Mouse (Mus musculus): Measurements from ENCODE around the gene Mipol1. TPM values are rescaled to one million over a fixed set of nuclear protein-coding genes. Genes with fewer than 3 reads are reported as not detected.

Gene Mipol1
- total RNA-seq, 2 experiments from 2014 or later: 4.9 to 5.0 TPM

DNA sequence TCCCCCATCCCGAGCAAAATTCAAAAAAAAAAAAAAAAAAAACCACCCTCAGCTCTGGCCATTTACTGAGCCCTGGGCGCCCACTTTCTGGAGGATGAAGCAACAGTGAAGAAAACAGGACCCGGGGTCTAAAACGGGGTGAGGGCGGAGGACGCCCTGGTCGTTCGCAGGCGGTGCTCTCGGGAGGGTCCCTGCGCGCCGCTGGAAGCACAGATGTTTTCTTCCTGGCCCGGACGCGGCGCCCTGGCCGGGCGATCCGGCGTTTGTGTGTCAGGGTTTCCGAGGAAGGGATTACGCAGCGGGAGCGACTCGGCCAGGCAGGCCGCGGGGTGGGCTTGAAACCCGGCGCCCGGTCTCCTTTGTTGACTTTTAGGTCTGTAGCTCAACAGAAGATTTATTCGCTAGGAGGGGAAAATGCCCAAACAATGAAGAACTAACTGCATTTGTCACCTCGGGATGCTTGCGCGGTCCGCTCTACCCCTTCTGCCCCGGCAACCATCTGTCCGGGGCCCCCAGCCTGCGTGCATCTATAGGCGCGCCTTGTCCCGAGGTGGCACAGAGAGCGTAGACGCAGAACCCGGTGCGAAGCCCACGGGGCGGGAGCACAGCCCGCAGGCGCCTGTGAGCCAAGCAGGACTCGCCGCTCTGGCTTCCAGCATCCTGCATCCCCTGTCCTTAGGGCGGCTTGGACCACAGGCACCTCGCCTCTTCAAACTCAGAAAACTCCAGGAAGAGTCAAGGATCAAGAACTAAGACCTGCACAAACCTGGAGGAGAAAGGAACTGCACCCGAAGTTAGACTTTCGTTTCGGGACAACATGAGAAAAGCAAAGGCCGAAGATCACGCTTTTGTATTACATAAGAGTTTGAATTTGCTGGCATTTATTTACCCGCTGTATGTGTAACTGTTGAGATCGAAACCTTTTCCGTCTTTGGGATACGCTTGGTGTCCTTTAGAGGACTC lies 308.6 kb downstream of the Mipol1 start:
- intact Hi-C loops (cut with DNase I): loop anchor here (5.0 kb wide), 4 partner anchors 257 to 1002 kb away; partner anchors contain the start of genes Nkx2-1 and Nkx2-9

DNA sequence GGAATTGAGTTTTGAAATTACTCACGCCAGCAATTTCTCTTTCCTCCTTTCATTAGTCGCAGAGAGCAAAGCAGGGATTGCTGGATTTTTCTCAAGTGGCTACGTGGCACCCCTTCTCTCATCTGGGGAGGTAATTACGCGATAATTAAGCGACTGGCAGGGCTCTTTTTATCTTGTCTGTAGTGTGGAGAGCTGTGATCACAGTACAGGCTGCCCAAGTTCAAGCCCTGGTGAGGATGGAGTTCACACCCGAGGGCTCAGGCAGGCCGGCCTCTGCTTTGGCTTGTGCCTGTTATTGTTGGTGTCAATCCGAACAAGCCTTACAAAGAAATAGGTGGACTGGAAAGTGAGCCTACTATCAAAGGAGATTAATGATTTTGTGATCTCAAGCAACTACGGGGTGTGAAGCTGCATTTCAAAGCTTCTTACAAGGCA lies 309.3 kb downstream of the Mipol1 start:
- DNase-seq (ENCODE audit: extremely low spot score in 1 of 2, low spot score in 2 of 2): no peak
- intact Hi-C loops (cut with DNase I): loop anchor here (5.0 kb wide), 4 partner anchors 257 to 1002 kb away; partner anchors contain the start of genes Nkx2-1 and Nkx2-9

More for the DNA sequence above, 308.6 kb downstream of the Mipol1 start:
- DNase-seq (ENCODE audit: extremely low spot score in 1 of 2, low spot score in 2 of 2): no peak

DNA sequence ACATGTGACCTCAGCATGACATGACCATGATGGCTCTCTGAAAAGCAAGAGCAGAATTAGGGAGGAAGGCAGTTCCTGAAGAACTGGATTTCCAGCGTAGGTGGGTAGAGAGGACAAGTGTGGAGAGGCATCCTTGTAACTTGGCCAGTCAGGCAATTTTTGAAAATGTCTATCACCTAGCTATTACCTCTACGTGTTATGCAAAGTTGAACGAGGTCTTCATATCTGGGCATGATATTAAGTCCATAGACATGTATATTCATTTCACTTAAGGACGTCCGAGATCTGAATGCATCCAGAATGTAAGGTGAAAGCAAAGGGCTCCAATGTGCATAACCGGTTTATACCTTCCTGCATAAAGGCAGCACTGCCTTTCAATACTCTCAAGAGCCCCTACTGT lies 310.9 kb downstream of the Mipol1 start:
- intact Hi-C loops (cut with DNase I): loop anchor here (5.0 kb wide), 1 partner anchor 1014 kb away; no protein-coding TSS in a partner anchor
- DNase-seq (ENCODE audit: extremely low spot score in 1 of 2, low spot score in 2 of 2): no peak

DNA sequence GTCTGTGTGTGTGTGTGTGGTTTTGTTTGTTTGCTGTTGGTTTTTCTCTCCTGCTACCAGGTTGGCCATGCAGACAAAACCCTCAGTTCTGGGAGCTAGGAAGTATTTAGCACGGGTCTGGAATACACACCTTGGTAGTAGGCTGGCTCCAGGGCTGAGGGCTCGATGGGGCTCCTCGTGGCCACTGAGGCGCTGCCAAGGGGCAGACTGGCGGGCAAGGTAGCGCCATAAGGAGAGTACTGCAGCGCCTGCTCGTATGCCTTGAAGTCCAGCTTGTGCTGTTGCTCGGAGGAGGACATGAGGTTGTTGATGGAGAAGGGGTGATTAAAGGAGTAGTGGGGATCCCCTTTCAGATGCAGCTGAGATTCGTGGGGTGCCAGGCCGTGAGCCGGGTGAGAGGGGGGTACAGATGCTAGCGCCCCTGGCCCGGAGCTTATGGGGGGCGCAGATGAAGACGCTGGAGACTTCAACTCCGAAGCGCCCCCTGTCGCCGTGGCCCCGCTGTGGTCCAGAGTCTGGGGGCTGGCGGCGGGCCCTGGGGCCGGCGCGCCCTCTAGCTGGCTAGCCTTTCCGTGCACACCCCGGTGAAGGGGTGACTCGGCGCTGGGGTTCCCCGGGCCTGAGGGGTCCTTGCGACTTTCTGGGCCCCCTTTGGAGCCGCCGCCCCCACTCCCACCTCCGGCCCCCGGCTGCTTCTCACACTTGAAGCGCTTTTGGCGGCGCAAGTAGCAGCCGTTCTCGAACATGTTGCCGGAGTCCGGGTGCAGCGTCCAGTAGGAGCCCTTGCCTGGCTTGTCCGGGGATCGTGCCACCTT lies 311.9 kb downstream of the Mipol1 start:
- intact Hi-C loops (cut with DNase I): loop anchor here (5.0 kb wide), 1 partner anchor 1015 kb away; no protein-coding TSS in a partner anchor
- no peak for DNase-seq (ENCODE audit: extremely low spot score in 1 of 2, low spot score in 2 of 2)

DNA sequence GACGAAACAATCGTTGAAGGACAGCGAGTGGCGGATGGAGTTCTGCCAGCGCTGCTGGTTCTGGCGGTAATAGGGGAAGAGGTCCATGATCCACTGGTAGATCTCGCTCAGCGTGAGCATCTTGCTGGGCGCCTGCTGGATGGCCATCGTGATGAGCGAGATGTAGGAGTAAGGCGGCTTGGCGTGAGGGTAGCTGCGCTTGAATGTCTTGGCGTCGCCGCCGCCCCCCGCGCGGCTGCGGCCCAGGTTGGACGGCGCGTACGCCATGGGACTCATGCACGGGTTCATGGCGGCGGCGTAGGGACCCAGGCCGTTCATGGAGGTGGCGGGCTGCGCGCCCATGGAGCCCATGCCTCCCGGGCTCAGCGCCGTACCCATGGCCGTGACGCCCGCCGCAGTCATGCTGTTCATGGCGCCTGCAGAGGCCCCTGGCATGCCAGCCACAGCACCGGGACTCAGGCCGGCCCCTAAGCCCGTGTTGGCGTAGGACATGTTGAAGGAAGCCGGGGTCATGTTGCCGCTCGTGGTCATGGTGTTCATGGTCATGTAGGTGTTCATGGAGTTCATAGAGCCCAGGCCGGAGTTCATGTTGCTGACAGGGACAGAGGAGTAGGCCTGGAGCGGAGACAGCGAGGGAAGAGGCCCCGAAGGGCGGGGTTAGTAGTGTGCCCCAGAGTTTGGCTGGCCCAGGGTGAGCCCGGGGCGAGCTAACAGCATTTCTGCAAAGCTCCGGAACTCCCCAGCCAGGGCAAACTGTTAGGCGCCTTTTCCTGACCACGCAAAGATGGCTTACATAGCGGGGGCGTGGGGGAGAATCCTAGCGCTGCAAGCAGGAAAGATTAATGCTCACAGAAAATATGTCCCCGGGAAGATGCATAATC lies 312.8 kb downstream of the Mipol1 start:
- no peak for DNase-seq (ENCODE audit: extremely low spot score in 1 of 2, low spot score in 2 of 2)
- intact Hi-C loops (cut with DNase I): loop anchor here (5.0 kb wide), 1 partner anchor 1016 kb away; no protein-coding TSS in a partner anchor

DNA sequence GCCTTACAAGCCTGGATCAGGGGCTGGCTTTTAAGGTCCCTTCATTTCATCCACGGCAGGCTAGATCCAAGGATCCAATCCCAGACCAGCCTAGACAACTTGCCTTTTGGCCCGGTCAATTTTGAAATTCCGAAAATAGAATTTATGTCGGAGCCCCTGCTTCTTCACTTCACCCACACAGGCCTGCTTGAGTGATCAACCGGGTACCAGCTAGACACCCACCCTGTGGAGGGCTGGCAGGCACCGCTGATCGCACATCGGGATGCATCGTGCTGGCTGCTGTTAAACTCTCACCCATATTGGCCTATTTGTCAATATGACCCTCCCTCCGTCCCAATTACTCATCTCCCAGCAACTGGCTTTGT lies 313.4 kb downstream of the Mipol1 start:
- intact Hi-C loops (cut with DNase I): loop anchor here (5.0 kb wide), 1 partner anchor 1016 kb away; no protein-coding TSS in a partner anchor
- DNase-seq (ENCODE audit: extremely low spot score in 1 of 2, low spot score in 2 of 2): no peak

DNA sequence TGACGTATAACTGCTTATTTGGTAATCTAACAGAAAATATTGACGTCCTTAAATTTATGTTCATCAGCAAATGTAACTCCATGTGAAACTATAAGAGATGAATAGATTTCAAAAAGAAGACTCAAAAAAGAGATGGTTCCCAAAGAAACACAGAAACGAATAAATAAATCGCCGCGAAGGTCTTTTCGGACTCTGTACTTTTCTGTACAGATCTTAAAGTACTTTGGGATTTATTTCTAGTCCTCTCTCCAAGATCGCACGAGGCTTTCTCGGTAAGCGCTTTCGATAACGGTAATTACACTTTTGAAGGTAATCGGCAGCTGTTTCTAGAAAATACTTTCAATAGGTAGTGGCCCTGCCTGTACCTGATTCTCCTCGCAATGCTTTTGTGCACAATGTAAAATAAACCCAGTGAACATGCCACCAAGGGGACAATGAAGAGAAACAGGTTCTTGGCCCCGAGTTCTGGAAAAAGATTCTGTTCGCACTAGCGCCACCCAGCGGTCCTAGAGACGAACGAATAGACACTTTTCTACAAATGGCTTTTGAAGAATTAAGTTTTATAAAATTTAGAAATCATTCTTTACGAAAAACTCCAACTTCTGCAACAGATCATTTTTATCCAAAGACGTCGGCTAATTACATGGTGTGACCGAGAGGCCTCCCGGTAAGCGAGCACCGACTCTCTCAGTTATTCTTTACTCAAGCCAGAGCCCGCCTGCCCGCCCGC lies 314.6 kb downstream of the Mipol1 start:
- DNase-seq (ENCODE audit: extremely low spot score in 1 of 2, low spot score in 2 of 2): no peak
- intact Hi-C loops (cut with DNase I): loop anchor here (5.0 kb wide), 2 partner anchors 928 to 1018 kb away; no protein-coding TSS in a partner anchor

DNA sequence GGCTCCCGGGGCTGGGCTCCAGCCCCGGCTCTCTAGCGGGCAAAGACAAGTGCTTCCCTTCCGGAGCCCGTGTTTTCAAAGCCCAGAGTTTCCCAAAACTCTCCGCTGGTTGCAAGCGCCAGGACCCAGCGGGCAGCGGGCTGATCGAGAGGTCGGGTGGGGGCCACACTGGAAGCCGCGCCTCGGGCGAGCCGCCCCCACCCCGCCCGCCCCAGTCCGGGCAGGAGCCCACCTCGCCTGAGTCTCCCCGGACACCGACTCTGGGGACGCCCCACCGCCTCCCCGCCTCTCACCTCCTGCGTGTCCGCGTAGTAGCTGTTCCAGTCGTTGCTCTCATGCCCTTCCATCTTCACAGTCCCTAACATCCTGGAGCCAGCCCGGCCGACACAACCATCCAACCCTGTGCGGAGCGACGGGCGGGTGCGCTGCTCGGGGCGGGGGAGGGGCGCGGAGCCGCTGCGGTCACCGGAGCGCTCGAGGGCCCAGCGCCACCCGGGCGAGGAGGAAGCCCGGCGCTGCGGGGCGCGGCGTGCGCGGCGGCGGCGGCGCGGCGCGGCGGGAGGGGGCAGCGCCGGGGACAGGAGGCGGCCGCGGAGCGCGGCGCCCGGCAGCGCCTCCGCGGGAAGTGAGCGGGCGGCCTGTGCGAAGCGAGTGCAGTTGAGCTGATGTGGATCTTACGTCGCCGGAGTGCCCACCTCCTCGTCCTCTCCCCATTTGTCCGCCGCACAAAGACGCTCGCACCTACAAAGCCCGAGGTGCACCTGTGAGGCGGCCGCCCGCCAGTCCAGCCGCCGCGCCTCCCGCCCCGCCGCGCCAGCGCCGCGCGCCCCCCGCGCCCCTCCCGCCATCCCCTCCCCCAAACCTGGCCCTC lies 315.4 kb downstream of the Mipol1 start:
- intact Hi-C loops (cut with DNase I): loop anchor here (5.0 kb wide), 1 partner anchor 928 kb away; no protein-coding TSS in a partner anchor
- DNase-seq (ENCODE audit: extremely low spot score in 1 of 2, low spot score in 2 of 2): no peak

Other genes starting within 250 kb of the Mipol1 start
- under 1 TPM; 0.56 to 0.77 TPM for gene Slc25a21, start 33.0 kb upstream of the Mipol1 start, total RNA-seq (2021)
- 10 to 100 TPM; 11.7 to 13.0 TPM for gene Prps1l3, start within 50 bp of the Mipol1 start, total RNA-seq (2021)

All from left cerebral cortex, postnatal 10 days (tissue).